Mouse (Mus musculus) kidney, adult 2 months (tissue): ENCODE measurements at regions not wholly inside any gene's neighbourhood (a gene's known extent, or its start where the extent isn't known, plus 50 kb on each side); places are given as distances from the start of the nearest gene placed in this dataset.
"Not testable (repeated sequence)": the region's sequence is repeated elsewhere in the genome, so short reads cannot be mapped to it uniquely, and the experiment has no call there.

Source experiments
- DNase-seq: peaks from one replicate; pipeline ENCODE4 v3.0.0; 2021
- H3K27ac ChIP-seq: fragments of 200-500 bp; 2 replicates; pipeline ENCODE4 v1.5.1; 2012; ENCODE audit warnings: low read depth, low read length, control low read depth, inconsistent platforms; ENCODE audit not compliant: insufficient read depth
- H3K27me3 ChIP-seq: fragments of 200-500 bp; replicated peaks from 2 replicates; pipeline ENCODE4 v1.6.1; 2012; ENCODE audit warnings: mild to moderate bottlenecking, moderate library complexity, low read length, inconsistent platforms; ENCODE audit not compliant: control insufficient read depth, insufficient read depth
- H3K36me3 ChIP-seq: fragments of 200-500 bp; 2 replicates; pipeline ENCODE4 v1.6.1; 2012; ENCODE audit warnings: mild to moderate bottlenecking, moderate library complexity, low read length, inconsistent platforms; ENCODE audit not compliant: control insufficient read depth, insufficient read depth
- H3K4me1 ChIP-seq: fragments of 200-500 bp; 2 replicates; pipeline ENCODE4 v1.6.1; 2011; ENCODE audit warnings: low read length; ENCODE audit not compliant: control insufficient read depth, insufficient read depth
- H3K4me3 ChIP-seq: fragments of 200-500 bp; 2 replicates; pipeline ENCODE4 v1.5.1; 2011; ENCODE audit warnings: mild to moderate bottlenecking, low read depth, low read length, control low read depth; ENCODE audit not compliant: insufficient read depth
- WGBS: fragments of 180-500 bp; shearing (Covaris S2); methylation state at CpG from one replicate; pipeline ENCODE4 v1.1.7; 2018; 5-methylcytosine and 5-hydroxymethylcytosine counted together

DNA sequence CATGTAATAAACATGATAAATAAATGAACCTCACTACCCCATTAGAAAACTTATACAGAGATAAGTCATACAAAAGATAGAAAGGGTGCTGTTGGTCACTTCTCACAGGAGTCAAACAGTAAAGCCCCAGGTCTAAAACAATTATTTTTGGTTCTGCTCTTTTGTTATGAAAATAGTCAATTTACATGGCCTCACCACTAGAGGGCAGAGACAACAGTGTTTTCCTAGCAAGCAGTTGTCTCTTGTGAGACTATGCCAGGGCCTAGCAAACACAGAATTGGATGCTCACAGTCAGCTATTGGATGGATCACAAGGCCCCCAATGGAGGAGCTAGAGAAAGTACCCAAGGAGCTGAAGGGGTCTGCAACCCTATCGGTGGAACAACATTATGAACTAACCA lies 96.3 kb upstream of the 4930550L24Rik start:
- DNase-seq: peak; percentile 0
- not testable (repeated sequence) for H3K4me3 ChIP-seq, H3K27ac ChIP-seq, H3K27me3 ChIP-seq, H3K36me3 ChIP-seq, H3K4me1 ChIP-seq
- WGBS: 42% methylated on average over 1 of the region's 1 CpGs
